Mouse (Mus musculus): ENCODE results near the gene Brd4.
A peak's percentile ranks its signal among the peaks of the same experiment; 100 is the strongest.

Gene Brd4

DNA sequence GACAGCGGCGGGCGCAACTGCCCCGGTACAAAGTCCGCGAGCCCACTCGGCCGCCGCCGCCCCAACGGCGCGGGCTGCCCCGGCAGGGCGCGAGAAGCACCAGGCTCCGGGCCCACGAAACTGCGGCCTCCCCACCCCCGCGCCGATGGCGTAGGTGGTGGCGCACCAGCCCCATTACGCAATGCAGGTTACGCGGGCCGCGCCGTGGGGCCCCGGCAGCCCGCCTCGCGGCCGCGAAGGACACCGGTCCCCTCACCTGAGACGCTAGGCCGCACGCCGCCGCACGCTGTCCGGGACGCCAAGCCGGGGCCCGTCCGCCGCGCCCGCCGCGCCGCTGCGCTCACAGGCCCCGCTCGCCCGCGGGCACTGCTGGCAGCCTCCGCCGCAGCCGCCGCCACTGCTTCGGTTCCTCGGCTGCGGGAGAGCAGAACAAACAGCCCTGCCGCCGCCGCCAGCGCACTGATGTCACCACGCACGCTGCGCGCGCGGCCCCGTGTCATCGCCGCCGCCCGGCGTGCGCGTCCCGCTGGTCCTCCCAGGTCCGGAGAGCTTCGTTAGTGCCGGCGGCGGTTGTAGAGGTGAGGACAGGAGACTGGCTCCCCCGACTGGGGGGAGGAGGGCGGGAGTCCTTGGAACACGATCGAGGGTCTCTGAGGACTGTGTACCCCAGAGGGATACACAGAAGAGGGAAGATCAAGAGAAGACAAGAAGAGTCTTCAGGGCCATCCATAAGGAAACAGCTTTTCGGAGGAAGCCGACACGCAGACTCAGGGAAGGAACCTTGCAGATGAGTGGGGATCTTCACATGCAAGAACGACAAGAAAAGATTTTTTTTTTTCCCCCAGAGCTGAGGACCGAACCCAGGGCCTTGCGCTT lies at the start of gene Brd4:
Brd4 (minus strand) TSS at position 461 of the 876 bp plus-strand sequence.
- peak; percentile 90 for DNase-seq

DNA sequence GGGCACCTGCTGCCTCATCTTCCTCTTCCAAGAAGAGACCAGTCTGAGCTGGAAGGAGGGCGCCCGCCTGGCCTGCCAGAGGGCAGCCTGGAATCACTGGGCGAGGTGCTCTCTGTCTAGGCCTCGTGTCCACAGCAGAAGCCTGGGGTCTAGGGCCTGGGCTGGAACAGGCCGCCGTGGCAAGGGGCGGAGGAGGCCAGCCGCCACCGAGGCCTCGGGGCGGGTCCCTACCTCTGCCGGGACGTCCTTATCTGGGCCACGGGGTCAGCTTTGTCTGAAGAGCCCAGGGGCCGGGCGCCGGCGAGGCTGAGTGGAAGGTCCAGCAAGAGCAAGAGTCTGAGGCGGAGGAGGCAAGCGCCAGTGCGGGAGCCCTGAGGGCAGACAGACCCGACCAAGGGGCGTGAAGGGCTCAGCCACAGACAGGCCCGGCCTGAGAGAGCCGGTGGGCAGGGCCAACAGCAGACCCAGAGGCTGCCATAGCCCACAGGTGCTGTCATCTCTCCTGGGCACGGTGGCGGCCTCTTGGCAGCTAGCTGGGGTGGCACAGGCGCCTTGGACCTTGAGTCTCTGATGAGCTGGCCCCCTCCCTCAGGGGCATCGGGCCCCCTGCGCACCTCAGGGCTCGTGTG lies 49.3 kb upstream of the Brd4 start:
- DNase-seq, result no peak

DNA sequence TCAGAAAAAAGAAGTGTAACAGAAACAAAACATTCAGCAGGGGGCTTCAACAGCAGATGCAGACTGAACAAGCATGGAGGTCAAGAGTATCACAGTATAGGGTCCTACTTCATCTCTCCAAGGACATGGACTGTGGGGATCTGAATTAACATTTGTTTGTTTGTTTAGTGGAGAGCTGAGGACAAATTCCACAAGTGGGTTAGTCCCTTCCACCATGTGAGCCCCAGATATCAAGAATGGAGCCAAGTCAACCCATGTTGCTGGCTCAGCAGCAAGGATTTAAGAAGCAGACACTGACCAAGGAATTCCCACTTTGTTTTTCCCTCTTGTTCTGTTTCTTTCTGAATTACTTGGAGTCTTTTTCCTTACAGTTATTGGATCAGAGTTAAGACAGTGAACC lies 43.0 kb upstream of the Brd4 start:
- DNase-seq, result no peak

DNA sequence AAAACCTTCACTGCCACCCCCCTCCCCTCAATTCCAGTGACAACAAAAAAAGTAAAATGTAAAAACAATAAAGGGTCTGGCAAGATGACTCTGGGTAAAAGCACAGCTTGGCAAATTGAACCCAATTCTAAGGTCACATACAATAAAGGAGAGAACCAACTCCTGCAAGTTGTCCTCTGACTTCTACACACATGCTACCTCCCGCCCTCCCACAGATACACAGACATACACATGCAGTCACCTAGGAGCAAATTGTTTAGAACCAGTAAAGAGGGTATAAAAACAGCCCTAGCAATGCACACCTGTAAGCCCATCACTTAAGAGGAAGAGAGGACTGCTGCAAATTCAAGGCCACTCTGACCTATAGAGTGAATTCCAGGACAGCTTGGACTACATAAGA lies 38.3 kb upstream of the Brd4 start:
- DNase-seq, result no peak

DNA sequence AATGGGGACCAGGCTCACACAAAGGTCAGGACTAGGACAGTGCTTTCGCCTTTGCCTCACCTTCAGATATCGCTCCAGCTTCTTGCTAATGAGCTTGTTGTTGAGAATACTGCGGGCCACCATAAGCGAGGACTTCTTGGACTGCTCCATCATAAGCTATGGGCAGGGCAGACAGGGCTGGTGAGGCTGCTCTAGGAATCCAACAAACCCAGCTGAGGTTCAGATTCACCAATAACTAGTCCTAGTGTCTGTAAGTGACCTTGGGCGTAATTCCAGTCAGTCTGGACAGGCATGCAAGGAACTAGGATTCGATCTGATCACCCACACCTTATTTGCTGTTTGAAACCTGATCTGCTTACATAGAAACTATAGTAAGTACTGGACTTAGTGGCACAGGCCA lies 37.3 kb upstream of the Brd4 start:
- no peak for DNase-seq

DNA sequence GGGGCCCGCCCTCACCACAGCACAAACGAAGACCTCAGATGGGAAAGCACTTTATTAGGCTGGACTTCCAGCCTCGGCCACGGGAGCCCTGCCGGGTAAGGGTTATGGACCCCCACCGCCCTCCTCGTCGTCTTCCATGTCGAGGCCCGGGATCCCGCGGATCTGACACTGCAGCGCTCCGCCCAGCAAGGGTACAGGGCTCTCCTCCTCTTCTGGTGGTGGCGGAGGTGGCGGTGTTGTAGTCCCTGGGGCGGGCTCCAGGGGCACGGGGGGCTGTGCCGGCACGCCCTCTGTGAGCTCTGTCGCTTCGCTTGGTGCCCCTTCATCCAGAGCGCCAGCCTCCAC lies 36.8 kb upstream of the Brd4 start:
- DNase-seq, result no peak

DNA sequence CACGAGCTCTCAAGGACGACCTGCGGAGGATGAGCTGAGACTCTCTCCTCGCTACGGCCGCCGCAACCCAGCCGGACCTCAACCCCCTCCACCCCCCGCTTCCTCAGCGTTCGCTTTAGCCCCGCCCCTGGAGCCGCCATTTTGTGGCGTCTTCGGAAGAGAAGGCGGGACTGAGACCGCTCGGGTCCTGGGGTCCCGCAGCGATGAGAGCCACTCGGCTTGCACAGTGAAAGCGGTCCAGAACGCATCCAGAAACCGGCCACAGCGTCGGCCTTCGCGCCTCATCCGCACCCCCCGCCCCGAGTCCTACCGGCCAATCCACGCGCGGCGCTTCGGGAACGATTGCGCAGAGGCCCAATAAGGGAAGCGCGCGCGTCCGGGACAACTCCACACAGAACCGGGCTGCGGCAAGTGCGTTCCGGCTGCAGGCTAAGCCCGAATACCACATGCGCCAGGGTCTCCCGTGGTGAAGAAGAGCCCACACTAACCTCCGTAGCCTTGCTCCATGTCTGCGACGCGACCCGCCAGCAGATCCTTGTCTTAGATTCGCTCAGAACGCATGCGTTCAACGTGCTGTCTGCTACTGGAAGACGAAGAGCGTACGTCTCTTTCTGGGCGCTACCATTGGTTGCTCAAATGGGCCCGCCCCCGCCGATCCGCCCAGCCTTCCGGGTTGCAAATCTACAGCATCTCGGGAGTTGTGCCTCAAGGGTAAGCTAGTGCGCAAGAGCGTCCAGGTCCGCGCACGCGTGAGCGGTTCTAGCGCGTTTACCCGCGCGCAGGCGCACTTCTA lies 36.3 kb upstream of the Brd4 start, which contains the start of gene Akap8:
Akap8 (minus strand) TSS at position 642 of the 793 bp plus-strand sequence.
- peak; percentile 97 for DNase-seq

DNA sequence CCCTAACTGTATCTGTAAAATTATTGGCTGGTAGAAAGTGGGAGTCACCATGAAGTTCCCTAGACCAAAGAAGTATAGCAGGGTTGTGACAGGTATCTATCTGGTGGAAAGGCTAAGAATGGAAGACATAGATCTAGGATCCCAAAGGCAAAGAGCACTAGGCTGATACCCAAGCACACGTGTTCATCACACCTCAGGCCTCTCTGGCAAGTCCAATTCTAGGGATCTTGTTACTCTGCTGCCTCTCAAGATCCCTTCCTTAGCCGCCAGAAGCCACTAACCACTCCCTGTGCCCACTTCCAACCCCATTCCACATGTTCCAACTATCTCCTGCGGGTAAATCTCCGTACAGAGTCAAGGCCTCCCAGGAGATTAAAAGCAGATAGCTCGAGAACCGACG lies 35.4 kb upstream of the Brd4 start:
- no peak for DNase-seq

DNA sequence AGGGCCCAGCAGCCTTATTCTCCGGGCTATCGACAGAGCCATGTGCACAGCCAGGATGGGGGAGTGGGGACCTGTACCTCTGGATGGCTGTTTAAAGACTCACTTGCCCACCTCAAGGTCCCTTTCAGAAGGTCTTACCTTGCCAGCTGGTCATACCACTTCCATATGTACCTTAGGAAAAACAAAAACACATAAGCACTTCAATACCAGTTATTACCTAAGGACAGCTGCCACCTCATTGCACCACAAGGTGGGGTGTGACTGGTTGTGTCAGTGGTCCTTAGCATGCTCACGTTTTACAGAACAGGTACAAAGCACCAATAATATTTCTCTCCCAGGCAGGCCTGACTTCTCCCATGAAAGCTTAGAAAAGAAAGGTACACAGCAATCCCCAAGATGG lies 33.2 kb upstream of the Brd4 start:
- DNase-seq, result no peak

DNA sequence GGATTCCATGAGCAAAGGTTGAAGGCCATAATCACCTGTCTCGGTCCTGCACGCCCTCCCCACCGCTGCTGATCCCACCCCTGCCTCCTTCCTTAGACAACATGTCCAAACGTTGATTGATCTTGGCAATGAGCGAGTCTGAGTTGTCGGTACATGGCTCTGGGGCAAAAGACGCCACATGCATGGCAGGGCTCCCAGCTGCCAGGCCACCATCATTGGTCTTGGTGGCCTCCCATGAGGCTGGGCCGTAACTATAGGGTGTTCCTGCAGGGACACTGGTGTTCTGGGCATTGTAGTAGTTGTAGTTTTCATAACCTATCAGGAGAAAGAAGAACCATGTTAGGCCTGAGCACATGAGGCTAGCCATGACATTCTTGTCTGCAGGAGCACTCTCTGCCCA lies 32.5 kb upstream of the Brd4 start:
- DNase-seq, result no peak

DNA sequence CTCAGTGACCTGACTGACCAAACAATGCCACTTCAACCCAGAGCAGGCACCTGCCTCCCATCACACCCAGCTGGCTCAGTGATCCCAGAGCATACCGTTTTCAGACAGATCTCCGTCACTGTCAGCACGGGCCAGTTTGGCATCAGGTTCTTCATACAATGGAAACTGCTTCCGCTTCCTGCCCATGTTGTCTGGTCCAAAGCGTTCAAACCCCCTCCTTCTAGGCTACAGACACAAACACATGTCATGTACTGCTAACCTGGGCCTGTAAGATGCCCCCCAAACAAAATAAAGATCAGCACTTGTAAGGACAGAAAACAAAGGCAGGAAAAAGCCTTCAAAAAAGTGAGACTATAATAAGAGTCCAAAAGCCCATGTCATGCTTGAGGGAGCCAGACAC lies 31.0 kb upstream of the Brd4 start:
- DNase-seq, result no peak

DNA sequence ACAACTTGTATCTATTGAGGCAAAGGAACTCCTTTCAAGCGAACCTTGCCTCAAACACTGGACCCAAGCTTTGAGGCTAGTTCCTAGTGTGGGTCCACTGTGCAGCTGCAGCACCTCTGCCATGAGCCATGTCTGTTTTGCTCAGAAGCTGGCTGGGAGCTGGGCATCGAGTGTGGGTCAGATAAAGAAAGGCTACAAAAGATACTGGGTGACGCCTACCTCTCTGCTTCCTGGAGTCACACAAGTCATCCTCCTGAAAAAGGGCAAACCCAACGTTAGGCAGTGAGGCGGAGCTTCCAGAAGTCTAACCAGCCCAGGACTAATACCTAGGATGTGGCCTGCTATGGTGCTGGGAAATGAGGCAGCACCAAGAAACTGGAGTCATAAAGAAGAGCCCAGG lies 29.4 kb upstream of the Brd4 start:
- no peak for DNase-seq

DNA sequence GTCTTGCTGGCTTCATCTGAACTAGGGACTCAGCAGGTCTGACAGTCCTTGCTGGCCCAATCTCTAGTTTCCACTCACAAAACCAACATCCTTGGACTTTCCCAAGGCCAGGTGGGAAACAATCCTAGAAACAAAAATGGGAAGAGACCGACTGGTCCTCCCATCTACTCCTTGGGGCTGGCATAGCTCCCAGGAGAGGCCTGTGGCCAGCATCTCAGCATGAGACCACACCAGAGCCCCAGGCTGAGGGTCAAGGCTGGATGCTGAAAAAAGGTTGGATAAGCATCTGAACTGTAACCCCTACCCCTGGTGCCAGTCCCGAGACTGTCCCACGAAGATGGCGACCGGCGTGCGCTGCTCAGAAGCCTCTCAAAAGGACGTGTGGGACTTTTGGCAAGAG lies 28.3 kb upstream of the Brd4 start:
- DNase-seq, result no peak

DNA sequence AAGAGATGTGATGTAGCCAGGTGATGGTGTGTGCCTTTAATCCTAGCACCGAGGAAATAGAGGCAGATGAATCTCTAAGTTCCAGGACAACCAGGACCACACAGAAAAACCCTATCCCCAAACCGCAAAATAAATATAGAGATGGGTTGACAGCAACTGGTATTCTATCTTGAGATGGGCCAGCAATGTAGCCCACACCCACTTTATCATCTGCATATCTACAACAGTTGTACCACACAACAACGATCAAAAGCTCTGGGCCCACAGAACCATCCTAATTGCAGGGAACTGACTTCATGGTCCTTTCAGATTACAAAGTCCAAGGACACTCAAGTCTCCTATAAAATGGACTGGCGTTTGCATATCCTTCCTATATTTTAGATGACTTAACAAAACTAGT lies 23.4 kb upstream of the Brd4 start:
- DNase-seq, result no peak

DNA sequence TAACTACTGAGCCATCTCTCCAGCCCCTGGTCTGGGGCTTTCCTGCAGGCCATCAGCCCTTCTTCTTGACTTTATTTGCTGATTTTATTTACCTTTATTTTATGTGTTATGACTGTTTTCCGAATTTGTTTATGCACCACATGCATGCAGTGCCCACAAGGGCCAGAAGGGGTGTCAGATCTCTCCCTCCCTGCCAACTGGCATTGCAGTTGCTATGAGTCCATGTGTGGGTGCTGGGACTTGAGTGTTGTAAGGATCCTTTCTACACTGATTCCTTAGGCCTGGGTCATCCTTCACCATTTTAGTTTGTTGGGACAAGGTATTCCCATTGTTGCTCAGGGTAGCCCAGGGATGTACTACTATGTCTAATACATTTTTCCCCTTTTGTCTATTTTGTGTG lies 13.6 kb upstream of the Brd4 start:
- no peak for DNase-seq

DNA sequence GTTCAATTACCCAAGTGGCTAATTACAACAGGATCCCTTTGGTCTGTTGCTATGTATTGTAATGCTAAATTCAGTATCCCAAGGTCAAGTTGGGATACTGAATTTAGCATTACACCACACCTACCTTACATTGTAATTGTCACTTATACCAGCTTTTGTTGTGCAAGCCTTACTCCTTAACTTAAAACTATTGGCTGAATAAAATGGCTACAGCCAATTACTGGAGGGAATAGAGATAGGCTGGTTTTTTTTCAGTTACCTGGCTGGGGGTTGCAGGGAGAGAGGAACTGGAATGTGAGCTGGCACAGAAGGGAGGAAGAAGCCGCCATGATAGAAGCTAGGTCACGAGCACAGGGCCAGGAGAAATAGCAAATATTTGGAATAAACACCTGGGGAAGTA lies 11.4 kb upstream of the Brd4 start:
- DNase-seq, result no peak

DNA sequence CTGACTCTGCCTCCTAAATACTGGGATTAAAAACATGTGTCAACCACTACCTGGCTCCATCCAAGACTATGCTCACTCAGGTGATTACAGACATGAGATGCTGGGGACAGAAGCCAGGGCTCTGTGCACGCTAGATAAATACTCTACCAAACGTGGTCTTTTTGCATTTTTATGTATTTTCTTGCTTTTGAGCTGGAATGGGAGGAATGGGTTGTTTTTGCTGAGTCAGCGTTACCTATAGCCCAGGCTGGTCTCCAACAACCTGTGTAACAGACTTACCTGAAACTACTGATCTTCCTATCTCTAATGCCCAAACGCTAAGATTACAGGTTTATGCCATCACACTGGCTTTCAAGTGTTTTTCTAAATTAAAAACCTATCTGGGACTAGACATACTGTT lies 10.6 kb upstream of the Brd4 start:
- no peak for DNase-seq

DNA sequence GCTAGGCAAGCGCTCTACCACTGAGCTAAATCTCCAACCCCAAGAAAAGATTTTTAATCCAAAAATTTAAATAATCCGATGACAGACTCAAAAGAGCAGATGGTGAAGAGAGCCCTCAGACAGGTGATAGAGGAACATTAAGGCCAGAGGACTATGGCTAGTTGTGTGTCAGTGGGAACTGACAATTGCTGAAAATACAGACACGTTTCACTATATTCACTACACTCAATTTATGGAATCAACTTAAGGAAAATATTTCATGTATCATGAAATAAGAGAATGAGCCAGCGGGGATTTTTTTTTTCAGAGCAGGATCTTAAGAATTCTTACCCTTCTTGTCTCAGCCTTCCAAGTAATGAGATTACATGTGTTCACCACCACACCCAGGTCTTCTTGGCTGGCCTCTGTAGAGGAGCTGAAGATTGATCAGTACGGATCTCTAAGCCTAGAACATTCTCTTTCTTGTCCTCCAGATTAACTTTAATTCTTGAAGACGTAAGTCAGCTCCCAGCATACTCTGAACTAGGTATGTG lies 682 bp upstream of the Brd4 start:
- DNase-seq, result no peak

DNA sequence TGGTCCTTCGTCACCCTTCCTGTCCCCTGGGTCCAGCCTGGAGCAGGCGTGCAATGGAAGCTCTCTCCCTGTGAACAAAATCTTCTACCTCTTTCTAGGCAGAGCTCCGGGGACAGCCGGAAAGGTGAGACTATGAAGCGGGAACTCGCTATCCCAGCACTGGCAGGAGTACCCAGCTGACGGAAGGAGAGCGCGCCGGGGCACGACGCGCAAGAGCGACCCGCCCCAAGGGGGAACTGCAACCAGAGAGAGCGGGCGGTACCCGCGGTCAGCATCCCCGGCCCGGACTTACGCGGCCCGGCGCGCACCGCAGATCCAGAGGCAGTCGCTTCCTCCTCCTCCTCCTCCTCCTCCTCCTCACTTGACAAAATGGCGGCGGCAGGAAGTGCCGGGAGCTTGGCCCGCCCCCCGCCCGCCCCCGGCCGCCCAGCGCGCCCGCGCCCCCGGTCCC lies 726 bp downstream of the Brd4 start:
- DNase-seq, result peak; percentile 62

DNA sequence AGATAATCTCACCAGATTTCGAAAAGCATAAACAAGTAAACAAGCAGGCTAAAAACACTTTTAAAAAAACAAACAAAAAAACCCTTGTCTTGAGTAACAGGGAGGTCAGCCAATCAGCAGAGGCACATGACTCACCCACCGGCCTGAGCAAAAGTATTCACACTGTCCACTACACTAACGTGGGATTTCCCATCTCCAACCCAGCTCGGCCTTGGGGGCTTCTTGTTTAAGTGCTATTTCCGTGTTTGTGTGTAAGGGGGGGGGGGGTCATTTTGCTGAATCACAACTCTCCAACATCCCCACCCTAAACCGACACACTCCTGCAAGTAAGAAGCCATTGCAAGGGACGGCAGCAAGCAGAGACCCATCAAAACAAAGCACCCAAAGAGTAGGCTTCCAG lies 1.2 kb downstream of the Brd4 start:
- DNase-seq, result peak; percentile 33

DNA sequence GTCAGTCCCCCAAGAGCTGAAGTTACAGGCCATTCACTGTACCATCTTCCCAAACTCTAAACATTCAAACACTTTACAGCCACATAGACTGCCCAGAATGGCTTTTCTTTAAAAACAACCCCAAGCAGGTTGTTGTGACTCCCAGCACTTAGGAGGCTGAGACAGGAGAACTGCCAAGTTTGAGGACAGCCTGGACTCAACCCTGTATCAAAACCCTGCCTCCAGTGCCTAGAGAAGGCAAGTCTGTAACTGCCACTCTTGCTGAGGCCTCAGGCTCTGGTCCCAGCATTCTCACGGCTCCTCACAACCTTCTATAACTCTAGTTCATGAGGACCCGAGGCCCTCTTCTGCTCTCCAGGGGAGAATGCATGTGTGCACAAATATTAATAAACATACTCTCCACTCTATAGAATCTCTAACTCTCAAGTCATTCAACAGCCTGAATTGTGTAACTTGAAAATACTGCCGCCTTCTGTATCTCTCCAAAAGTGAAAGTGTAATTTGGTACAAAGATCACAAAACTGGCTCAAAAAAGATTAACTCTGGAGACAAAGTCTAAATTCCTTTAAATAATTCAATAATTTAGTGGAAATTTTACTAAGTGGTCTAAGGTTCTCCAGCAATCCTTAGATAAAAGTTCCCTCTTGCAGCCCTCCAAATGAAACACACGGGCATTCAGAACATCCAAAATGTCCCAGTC lies 2.8 kb downstream of the Brd4 start:
- no peak for DNase-seq

DNA sequence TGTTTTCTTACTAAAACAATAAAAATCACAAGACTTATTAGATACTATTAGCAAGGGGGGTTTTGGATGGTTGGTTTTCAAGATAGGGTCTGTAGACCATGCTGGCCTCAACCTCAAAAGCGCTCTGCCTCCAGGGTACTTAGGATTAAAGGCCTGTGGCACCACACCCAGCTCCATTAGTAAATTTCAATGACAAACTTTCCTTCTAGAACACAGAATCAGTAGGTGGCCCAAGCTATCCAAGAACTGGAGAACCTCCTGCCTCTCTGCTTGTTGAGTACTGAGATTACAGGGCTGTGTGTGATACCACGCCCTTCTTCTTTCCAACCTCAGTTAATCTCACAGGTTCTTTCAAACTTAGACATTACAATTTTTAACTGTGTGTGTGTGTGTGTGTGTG lies 3.4 kb downstream of the Brd4 start:
- no peak for DNase-seq

DNA sequence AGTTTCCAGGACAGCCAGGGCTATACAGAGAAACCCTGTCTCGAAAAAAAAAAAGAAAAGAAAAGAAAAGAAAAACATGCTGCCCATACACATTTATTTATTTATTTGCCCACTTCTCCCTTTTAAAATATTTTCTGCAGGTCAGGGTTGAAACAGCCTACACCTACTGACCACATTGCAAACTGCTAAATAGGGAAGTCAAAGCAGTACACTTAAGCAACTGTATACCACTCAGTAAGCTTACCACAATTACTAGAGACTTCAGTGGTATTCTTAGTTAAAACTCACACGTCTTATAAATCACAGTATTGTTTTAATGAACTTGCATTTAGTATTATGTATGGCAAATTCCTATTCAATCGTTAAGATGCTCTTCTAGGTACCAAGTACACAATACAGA lies 3.9 kb downstream of the Brd4 start:
- no peak for DNase-seq
